ENCODE assay signal across 23 mouse cellular contexts in the genomic region with DNA sequence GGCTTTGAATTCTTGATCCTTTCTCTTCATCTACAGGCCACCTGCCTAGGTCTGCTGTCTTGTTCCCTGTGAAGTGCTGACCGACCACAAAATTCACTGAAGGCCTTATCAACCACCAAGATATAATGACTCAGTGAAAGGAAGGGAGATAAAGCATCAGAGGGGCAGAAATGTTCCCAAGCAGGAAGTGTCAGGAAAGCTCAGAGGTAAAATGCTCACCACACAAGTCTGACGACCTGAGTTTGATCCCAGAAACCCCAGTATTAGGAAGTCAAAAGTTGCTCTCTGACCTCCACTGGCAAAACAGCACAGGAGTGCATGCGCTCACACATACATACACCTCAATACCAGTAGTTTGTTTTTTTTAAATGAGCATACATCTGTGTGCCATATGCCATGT. TPM values are rescaled to one million over a fixed set of nuclear protein-coding genes. Genes with fewer than 3 reads are reported as not detected.
A peak's percentile ranks its signal among the peaks of the same experiment; 100 is the strongest.
DNase-seq lines count a peak whose midpoint lies in the region; ATAC-seq and TF ChIP-seq lines count a peak whose summit lies in the region.
"Had no signal": no experiment of that assay in that cellular context is flagged by ENCODE, and none has a peak within 500 bp of the region (broad histone marks: within the 10 kb centered on the region; RNA-seq: fewer than 3 reads in every experiment).

No protein-coding gene starts in this region.

- no peak for ATAC-seq in hindbrain, embryonic 15.5 days (ENCODE audit: low FRiP score, low read depth)
- ATAC-seq in hindbrain, embryonic 12.5 days (ENCODE audit: low FRiP score) = no peak
- no peak for ATAC-seq in liver, embryonic 15.5 days (ENCODE audit: insufficient read depth)
- ATAC-seq: CD4-positive, CD25-positive, alpha-beta regulatory T cell, adult 4 months; forebrain, embryonic 15.5 days; intestine, embryonic 16.5 days; lung, postnatal 0 days; midbrain, embryonic 15.5 days had no signal

- H3K9ac ChIP-seq in hindbrain, embryonic 15.5 days = no peak overlapping the region
- H3K9ac ChIP-seq in hindbrain, embryonic 12.5 days = no peak overlapping the region
- H3K9ac ChIP-seq in CH12.LX (ENCODE audit: insufficient read depth, low read depth) (no peak overlapping the region), ES-Bruce4 (ENCODE audit: low read depth, poor library complexity, severe bottlenecking) (0 out of 2 replicates have a peak overlapping the region, but pooled peaks have one; percentile 10)
- H3K9ac ChIP-seq in liver, embryonic 15.5 days = no peak overlapping the region
- H3K9ac ChIP-seq: embryonic facial prominence, embryonic 15.5 days; forebrain, embryonic 15.5 days; heart, embryonic 15.5 days; limb, embryonic 12.5 days; midbrain, embryonic 15.5 days had no signal

- in situ Hi-C loops in CH12.LX (cut with MboI; ENCODE audit: low pct_ligation_motif_present, low pct_unique_long_range_greater_than_20kb, low sequenced_read_pairs) = no loop called here

- TF ChIP-seq POLR2A in CH12.LX (IDR thresholded peaks at IDR 0.05; ENCODE audit: low read depth, low read length) (no peak), ES-Bruce4 (IDR thresholded peaks at IDR 0.05; ENCODE audit: insufficient read depth, low read length) (no peak)

- TF ChIP-seq CTCF in CH12.LX (conservative IDR thresholded peaks at IDR 0.05 in 1 of 2, IDR thresholded peaks at IDR 0.05 in 1 of 2; ENCODE audit: low read depth in 2 of 2, low read length in 2 of 2) (no peak), ES-Bruce4 (IDR thresholded peaks at IDR 0.05; ENCODE audit: low read depth, low read length) (no peak)

- no peak overlapping the region for H3K4me3 ChIP-seq in hindbrain, embryonic 15.5 days
- H3K4me3 ChIP-seq in hindbrain, embryonic 12.5 days = no peak overlapping the region
- H3K4me3 ChIP-seq in CH12.LX (replicated peaks in 1 of 3; ENCODE audit: low read depth in 2 of 3, low read length in 2 of 3, poor library complexity in 1 of 3) (no peak overlapping the region), ES-Bruce4 (ENCODE audit: low read depth, low read length) (no peak overlapping the region)
- H3K4me3 ChIP-seq in liver, embryonic 15.5 days (replicated peaks) = no peak overlapping the region
- H3K4me3 ChIP-seq: embryonic facial prominence, embryonic 15.5 days; forebrain, embryonic 15.5 days; heart, embryonic 15.5 days; hindbrain, embryonic 13.5 days; limb, embryonic 12.5 days; midbrain, embryonic 15.5 days had no signal

- H3K27me3 ChIP-seq in hindbrain, embryonic 15.5 days = no peaks in the 10 kb centered on the region
- H3K27me3 ChIP-seq in hindbrain, embryonic 12.5 days = no peaks in the 10 kb centered on the region
- H3K27me3 ChIP-seq in CH12.LX (replicated peaks) (no peaks in the 10 kb centered on the region), ES-Bruce4 (ENCODE audit: control insufficient read depth, insufficient read depth, low read length, poor library complexity, severe bottlenecking) (no peaks in the 10 kb centered on the region)
- no peaks in the 10 kb centered on the region for H3K27me3 ChIP-seq in liver, embryonic 15.5 days
- H3K27me3 ChIP-seq: embryonic facial prominence, embryonic 15.5 days; forebrain, embryonic 15.5 days; heart, embryonic 15.5 days; hindbrain, embryonic 13.5 days; limb, embryonic 12.5 days; megakaryocyte, embryonic 14.5 days; midbrain, embryonic 15.5 days had no signal

- H3K4me2 ChIP-seq in hindbrain, embryonic 15.5 days = no peak overlapping the region
- no peak overlapping the region for H3K4me2 ChIP-seq in hindbrain, embryonic 12.5 days (replicated peaks)
- H3K4me2 ChIP-seq in CH12.LX (ENCODE audit: insufficient read depth, low read depth, poor library complexity, severe bottlenecking) = peak overlapping the region; percentile 72
- H3K4me2 ChIP-seq in liver, embryonic 15.5 days = peak overlapping the region; percentile 38; the same call in 1 of the 2 replicates
- H3K4me2 ChIP-seq: embryonic facial prominence, embryonic 15.5 days; forebrain, embryonic 15.5 days; heart, embryonic 15.5 days; hindbrain, embryonic 13.5 days; limb, embryonic 12.5 days; midbrain, embryonic 15.5 days had no signal

- no peaks in the 10 kb centered on the region for H3K9me3 ChIP-seq in hindbrain, embryonic 15.5 days
- H3K9me3 ChIP-seq in hindbrain, embryonic 12.5 days (replicated peaks) = no peaks in the 10 kb centered on the region
- H3K9me3 ChIP-seq in CH12.LX (replicated peaks; ENCODE audit: low read length) (no peaks in the 10 kb centered on the region), ES-Bruce4 (replicated peaks; ENCODE audit: control insufficient read depth, insufficient read depth, low read length, poor library complexity, severe bottlenecking) (no peaks in the 10 kb centered on the region)
- no peaks in the 10 kb centered on the region for H3K9me3 ChIP-seq in liver, embryonic 15.5 days (replicated peaks)
- H3K9me3 ChIP-seq: embryonic facial prominence, embryonic 15.5 days; forebrain, embryonic 15.5 days; heart, embryonic 15.5 days; hindbrain, embryonic 13.5 days; limb, embryonic 12.5 days; megakaryocyte, embryonic 14.5 days; midbrain, embryonic 15.5 days had no signal

- WGBS in hindbrain, embryonic 15.5 days = 85% methylated on average over 3 of the region's 3 CpGs
- WGBS in hindbrain, embryonic 12.5 days = 85% methylated on average over 3 of the region's 3 CpGs
- WGBS in liver, embryonic 15.5 days (ENCODE audit: insufficient replicate concordance) = 31% methylated on average over 3 of the region's 3 CpGs

- TF ChIP-seq EP300 in CH12.LX (IDR thresholded peaks at IDR 0.05; ENCODE audit: low read length) = no peak
- TF ChIP-seq EP300 in ES-Bruce4 (IDR thresholded peaks at IDR 0.05; ENCODE audit: insufficient read depth, low read depth, low read length) = no peak

- no peak for DNase-seq in CH12.LX (ENCODE audit: extremely low read depth)
- DNase-seq in cerebellum, adult 11 months = no peak
- no peak for DNase-seq in lung, postnatal 36 days
- DNase-seq: adrenal gland, postnatal 14 days; cerebellum, adult 9-10 months; kidney, postnatal 10 days; layer of hippocampus, adult 9-11 months; thymus, adult 18-20 months had no signal

- no peaks in the 10 kb centered on the region for H3K36me3 ChIP-seq in hindbrain, embryonic 15.5 days
- H3K36me3 ChIP-seq in hindbrain, embryonic 12.5 days = no peaks in the 10 kb centered on the region; the same call in 1 of the 2 replicates
- H3K36me3 ChIP-seq in CH12.LX (replicated peaks in 1 of 2; ENCODE audit: control insufficient read depth in 1 of 2, insufficient read depth in 1 of 2, low read length in 1 of 2) = peaks cover 4 to 41% of the 10 kb centered on the region in 2 experiments
- peaks cover 21% of the 10 kb centered on the region for H3K36me3 ChIP-seq in ES-Bruce4 (ENCODE audit: control insufficient read depth, insufficient read depth, low read length, poor library complexity, severe bottlenecking)
- peaks cover 42% of the 10 kb centered on the region for H3K36me3 ChIP-seq in liver, embryonic 15.5 days (replicated peaks)
- H3K36me3 ChIP-seq: forebrain, embryonic 15.5 days; heart, embryonic 15.5 days; hindbrain, embryonic 13.5 days; midbrain, embryonic 15.5 days had no signal

- no peak for TF ChIP-seq RAD21 in CH12.LX (IDR thresholded peaks at IDR 0.05; ENCODE audit: low read depth, low read length)

- H3K27ac ChIP-seq in hindbrain, embryonic 15.5 days (replicated peaks) = peak overlapping the region; percentile 31; the same call in 1 of the 2 replicates
- no peak overlapping the region for H3K27ac ChIP-seq in hindbrain, embryonic 12.5 days
- H3K27ac ChIP-seq in CH12.LX (ENCODE audit: insufficient read depth, low read depth) = no peak overlapping the region
- no peak overlapping the region for H3K27ac ChIP-seq in ES-Bruce4 (ENCODE audit: insufficient read depth, low read length)
- H3K27ac ChIP-seq in liver, embryonic 15.5 days (replicated peaks) = peak overlapping the region; percentile 2; the same call in 1 of the 2 replicates
- H3K27ac ChIP-seq: embryonic facial prominence, embryonic 15.5 days; forebrain, embryonic 15.5 days; hindbrain, embryonic 13.5 days; limb, embryonic 12.5 days; midbrain, embryonic 15.5 days had no signal

- H3K79me2 ChIP-seq in CH12.LX (replicated peaks; ENCODE audit: control insufficient read depth, extremely low read depth, insufficient read depth, poor library complexity, severe bottlenecking) = peaks cover 83% of the 10 kb centered on the region

- H3K4me1 ChIP-seq in hindbrain, embryonic 15.5 days (replicated peaks) = peaks cover 73% of the 10 kb centered on the region
- peaks cover 45% of the 10 kb centered on the region for H3K4me1 ChIP-seq in hindbrain, embryonic 12.5 days
- H3K4me1 ChIP-seq in CH12.LX (ENCODE audit: control insufficient read depth in 1 of 2, insufficient read depth in 2 of 2) (peaks cover 38 to 70% of the 10 kb centered on the region in 2 experiments), ES-Bruce4 (ENCODE audit: control insufficient read depth, insufficient read depth, low read length) (peaks cover 7% of the 10 kb centered on the region)
- peaks cover 79% of the 10 kb centered on the region for H3K4me1 ChIP-seq in liver, embryonic 15.5 days (replicated peaks)

- dilution Hi-C loops in CH12.LX (cut with MboI; ENCODE audit: extremely low pct_ligation_motif_present, extremely low pct_unique_long_range_greater_than_20kb, low sequenced_read_pairs) = no loop called here

RNA-seq across cellular contexts. Expression of gene Eif4ebp2, which starts 3.6 kb away (rescaled TPM):
- polyA plus RNA-seq in hindbrain, embryonic 15.5 days (2015; fragmentation: Nextera tagmentation; extraction: Ambion mirVana) = 55.7 and 56.2 TPM in 2 replicates
- 63.2 and 71.0 TPM in 2 replicates for polyA plus RNA-seq in hindbrain, embryonic 12.5 days (2016; fragmentation: Nextera tagmentation; extraction: Ambion mirVana)
- 12.8 and 16.4 TPM in 2 replicates for total RNA-seq in CH12.LX (2012; rRNA removed)
- 5.5 and 7.5 TPM in 2 replicates for total RNA-seq in CH12.LX (2014; rRNA removed)
- polyA plus RNA-seq in CH12.LX (2012; ENCODE audit: insufficient read length, low read depth) = 65.5 and 73.2 TPM in 2 replicates
- 207 and 210 TPM in 2 replicates for polyA plus RNA-seq in ES-Bruce4 (2011; ENCODE audit: insufficient read depth, insufficient read length, low read depth, missing spikeins)
- 44.1 and 53.5 TPM in 2 replicates for polyA plus RNA-seq in liver, embryonic 15.5 days (2015; fragmentation: Nextera tagmentation; extraction: Ambion mirVana)

RNA-seq across cellular contexts. Expression of gene Lrrc20, which starts 26.8 kb away (rescaled TPM):
- polyA plus RNA-seq in hindbrain, embryonic 15.5 days (2015; fragmentation: Nextera tagmentation; extraction: Ambion mirVana) = 15.6 and 17.8 TPM in 2 replicates
- 12.5 and 13.5 TPM in 2 replicates for polyA plus RNA-seq in hindbrain, embryonic 12.5 days (2016; fragmentation: Nextera tagmentation; extraction: Ambion mirVana)
- total RNA-seq in CH12.LX (2012; rRNA removed) (8.0 and 8.2 TPM in 2 replicates), CH12.LX (2014; rRNA removed) (9.9 and 11.2 TPM in 2 replicates)
- polyA plus RNA-seq in CH12.LX (2012; ENCODE audit: insufficient read length, low read depth) (12.2 and 13.7 TPM in 2 replicates), ES-Bruce4 (2011; ENCODE audit: insufficient read depth, insufficient read length, low read depth, missing spikeins) (5.8 and 6.4 TPM in 2 replicates)
- 5.8 and 6.1 TPM in 2 replicates for polyA plus RNA-seq in liver, embryonic 15.5 days (2015; fragmentation: Nextera tagmentation; extraction: Ambion mirVana)

RNA-seq across cellular contexts. Expression of gene Nodal, which starts 31.1 kb away (rescaled TPM):
- polyA plus RNA-seq in hindbrain, embryonic 15.5 days (2015; fragmentation: Nextera tagmentation; extraction: Ambion mirVana) = 0.30 and 0.34 TPM in 2 replicates
- polyA plus RNA-seq in hindbrain, embryonic 12.5 days (2016; fragmentation: Nextera tagmentation; extraction: Ambion mirVana) = 0.10 TPM in 1 of 2 replicates, not detected in the other
- total RNA-seq in CH12.LX (2012; rRNA removed) = 0.13 TPM in 1 of 2 replicates, not detected in the other
- total RNA-seq in CH12.LX (2014; rRNA removed) = not detected in 2 replicates
- not detected in 2 replicates for polyA plus RNA-seq in CH12.LX (2012; ENCODE audit: insufficient read length, low read depth)
- 52.2 and 53.5 TPM in 2 replicates for polyA plus RNA-seq in ES-Bruce4 (2011; ENCODE audit: insufficient read depth, insufficient read length, low read depth, missing spikeins)
- polyA plus RNA-seq in liver, embryonic 15.5 days (2015; fragmentation: Nextera tagmentation; extraction: Ambion mirVana) = 0.55 and 0.56 TPM in 2 replicates
- total RNA-seq: adrenal gland, postnatal 14 days; granulocyte monocyte progenitor cell, adult 5-6 weeks had no signal
- polyA plus RNA-seq: CD4-positive, CD25-positive, alpha-beta regulatory T cell, adult 4 months; hindbrain, embryonic 13.5 days; limb, embryonic 12.5 days had no signal

Comparison
In these comparisons a context has a peak if more than half of its experiments do, and no peak if none do; other contexts are left out.
1. H3K27ac ChIP-seq: peak in hindbrain, embryonic 15.5 days (single experiment) and liver, embryonic 15.5 days (single experiment); none in hindbrain, embryonic 12.5 days (single experiment), CH12.LX (single experiment) and ES-Bruce4 (single experiment).
2. H3K4me2 ChIP-seq: peak in CH12.LX (single experiment) and liver, embryonic 15.5 days (single experiment); none in hindbrain, embryonic 15.5 days (single experiment) and hindbrain, embryonic 12.5 days (single experiment).
3. RNA of gene Nodal, which starts 31.1 kb away (polyA plus RNA-seq): 52.2 to 53.5 TPM in ES-Bruce4; 0.55 to 0.56 TPM in liver, embryonic 15.5 days, 0.30 to 0.34 TPM in hindbrain, embryonic 15.5 days, 0.10 TPM in hindbrain, embryonic 12.5 days and not detected in CH12.LX; every median in the first group is over 10 times any median in the second.